Mouse (Mus musculus) kidney, adult 11 months (tissue): ENCODE data around the gene Paqr6.

Experiments
- DNase-seq: peaks from one replicate; pipeline ENCODE4 v3.0.0; 2022

Gene Paqr6

DNA sequence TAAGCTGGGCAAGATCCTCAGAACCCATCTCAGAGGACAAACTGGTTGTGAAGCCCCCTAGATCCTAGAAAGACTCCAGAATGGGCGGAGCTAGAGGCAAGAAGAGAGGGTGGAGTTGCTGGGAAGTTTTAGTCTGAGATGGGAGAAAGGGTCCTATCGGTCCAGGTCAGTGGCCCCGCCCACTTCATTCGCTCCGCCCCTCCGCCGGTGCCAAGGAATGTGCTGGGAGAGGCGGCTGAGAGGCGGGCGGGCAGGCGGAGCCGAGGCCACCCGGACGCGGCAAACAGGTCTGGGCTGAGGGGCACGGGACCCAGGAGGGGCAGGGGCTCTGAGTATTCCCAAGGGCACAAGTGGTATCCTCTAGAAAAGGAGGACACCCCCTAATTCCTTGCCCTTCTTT, at the start of gene Paqr6:
TSS of gene Paqr6 (plus strand) at position 248 of the 400 bp plus-strand sequence.
- peak; percentile 67 for DNase-seq

DNA sequence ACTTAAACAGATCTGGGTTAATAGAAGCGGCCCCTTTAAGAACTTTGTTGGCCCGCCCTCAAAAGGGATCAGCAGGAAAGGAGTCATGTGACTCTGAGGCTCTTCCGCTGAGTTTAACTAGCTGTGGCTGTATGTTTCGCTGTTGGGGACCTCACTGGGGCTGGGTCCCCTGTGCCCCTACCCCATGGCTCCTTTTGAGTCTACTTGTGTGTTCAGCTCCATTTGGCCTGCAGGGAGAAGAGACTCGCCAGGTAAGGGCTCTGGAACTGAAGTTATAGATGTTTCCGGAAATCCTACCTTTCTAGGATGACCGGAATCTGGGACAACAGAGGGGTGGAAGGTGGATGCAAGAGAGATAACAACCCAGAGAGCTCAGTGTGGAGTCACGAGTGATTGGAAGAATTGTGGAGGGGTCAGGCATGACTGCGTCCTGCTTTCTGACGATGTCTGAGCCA, 39.4 kb upstream of the Paqr6 start, which contains the start of gene Glmp:
TSS of gene Glmp (plus strand) at position 73 of the 455 bp plus-strand sequence.
- peak; percentile 72 for DNase-seq

- DNase-seq, result no peak
Observed at GRCm38 (mm10) chr3:88328956-88329355, 35.4 kb upstream of the Paqr6 start.

DNA sequence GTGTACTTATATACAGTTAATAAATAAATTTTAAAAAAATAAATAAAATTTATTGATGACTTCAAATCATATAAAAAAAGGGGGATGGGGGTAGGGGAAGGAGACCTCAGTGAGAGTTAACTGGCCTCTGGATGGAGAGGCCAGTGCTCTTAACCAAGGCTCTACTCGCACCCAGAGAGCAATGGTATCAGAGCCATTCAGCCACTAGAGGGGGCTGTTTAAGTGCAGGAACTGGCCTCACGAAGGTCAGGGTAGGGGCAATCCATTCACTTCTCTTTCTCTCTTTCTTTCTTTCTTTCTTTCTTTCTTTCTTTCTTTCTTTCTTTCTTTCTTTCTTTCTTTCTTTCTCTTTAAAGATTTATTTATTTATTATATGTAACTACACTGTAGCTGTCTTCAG, 33.1 kb upstream of the Paqr6 start:
- DNase-seq, result peak; percentile 26

DNA sequence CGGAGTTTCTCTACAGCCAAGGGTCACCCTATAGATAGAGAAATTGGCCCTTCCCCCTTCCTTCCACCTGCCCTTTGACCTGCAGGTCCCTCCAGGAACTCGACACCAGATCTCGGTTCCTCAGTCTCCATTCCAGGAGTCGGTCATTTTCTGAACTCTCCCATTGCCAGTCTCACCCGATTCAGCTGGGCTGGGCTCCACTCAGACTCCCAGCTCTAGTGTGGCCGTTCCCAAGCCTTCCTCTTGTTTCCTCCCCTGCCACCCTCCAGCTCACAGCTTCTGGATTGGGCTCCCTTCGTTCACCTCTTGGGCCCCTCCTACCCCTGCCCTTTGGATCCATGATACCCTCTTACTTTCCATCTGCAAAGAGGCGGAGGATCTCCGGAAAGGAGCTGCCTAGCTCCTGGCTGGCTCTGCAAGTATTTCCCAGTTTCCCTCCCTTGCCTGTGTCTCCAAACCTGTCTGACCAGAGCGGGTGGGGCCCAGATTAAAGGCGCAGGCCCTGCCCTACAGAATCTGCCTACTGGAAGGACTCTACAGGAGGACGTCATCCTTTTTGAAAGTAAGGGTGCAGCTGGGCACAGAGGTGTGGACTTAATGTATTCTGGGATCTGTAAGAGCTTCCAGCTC, 30.2 kb upstream of the Paqr6 start:
- peak; percentile 46 for DNase-seq

- DNase-seq, result no peak
Observed at GRCm38 (mm10) chr3:88334902-88335435, 29.4 kb upstream of the Paqr6 start.

- DNase-seq, result peak; percentile 36
Observed at GRCm38 (mm10) chr3:88335436-88336053, 28.8 kb upstream of the Paqr6 start.

DNA sequence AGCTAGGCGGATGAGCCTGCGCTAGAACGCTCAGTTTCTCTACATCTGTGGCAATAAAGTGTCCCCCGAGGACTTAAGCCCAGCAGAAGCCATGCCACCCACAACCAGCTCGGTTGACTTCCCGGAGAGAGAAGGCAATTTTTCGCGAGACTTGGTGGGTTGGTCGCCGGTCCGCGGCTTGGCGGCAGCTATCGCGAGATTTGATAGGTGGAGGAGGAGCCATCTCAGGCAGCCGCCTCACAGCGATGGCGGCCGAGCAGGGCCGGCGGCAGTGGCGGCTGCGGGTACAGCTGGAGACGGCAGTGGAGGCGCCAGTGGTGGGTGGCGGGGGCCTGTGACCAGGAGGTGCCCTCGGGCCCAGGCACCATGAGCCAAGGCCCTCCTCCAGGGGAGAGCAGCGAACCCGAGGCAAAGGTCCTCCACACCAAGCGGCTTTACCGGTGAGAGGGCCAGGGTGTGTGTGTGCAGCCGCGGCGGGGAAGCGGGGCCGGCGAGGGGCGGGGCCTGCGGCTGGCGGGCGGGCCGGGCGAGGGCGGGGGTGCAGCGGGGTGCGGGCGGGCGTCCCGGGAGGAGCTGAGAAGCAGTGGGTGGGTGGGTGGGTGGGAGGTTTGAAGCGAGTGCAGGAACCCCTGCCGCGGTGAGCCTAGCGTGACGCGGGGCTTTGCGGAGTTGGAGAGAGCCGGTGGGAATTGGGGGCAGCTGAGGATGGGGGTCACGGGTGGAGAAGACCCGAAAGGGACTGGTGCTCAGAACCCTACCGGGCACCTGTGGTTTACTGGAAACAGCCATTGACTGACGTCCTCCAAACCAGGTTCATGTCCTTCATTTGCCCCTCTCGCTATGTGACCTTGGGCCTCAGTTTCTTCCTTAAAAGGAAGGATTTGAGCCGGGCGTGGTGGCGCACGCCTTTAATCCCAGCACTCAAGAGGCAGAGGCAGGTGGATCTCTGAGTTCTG, 28.0 kb upstream of the Paqr6 start, which contains the start of the genes Tmem79 and Smg5:
TSS of gene Tmem79 (minus strand) at position 91 of the 956 bp plus-strand sequence.
TSS of gene Smg5 (plus strand) at position 203 of the 956 bp plus-strand sequence.
- DNase-seq, result peak; percentile 96

- DNase-seq, result no peak
Observed at GRCm38 (mm10) chr3:88337367-88338020, 26.9 kb upstream of the Paqr6 start.

GRCm38 (mm10) chr3:88338316-88338715, 26.1 kb upstream of the Paqr6 start:
- no peak for DNase-seq

- no peak for DNase-seq
Observed at GRCm38 (mm10) chr3:88339006-88339405, 25.4 kb upstream of the Paqr6 start.

DNA sequence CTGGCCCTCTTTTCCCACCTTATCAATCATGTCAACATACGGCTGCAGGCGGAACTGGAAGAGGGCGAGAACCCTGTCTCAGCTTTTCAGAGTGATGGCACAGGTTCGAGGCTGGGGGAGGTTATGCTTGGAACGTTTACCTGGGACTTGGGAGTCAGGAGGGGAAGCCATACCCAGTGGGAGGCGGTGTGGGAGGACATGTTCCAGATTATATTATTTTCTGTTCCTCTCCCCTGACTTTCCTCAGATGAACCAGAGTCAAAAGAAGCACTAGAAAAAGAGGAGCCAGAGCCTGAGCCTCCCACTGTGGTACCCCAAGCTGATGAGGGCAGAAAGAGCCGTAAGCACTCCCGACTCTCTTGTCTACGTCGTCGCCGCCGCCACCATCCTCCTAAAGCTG, 13.7 kb upstream of the Paqr6 start:
- no peak for DNase-seq

DNA sequence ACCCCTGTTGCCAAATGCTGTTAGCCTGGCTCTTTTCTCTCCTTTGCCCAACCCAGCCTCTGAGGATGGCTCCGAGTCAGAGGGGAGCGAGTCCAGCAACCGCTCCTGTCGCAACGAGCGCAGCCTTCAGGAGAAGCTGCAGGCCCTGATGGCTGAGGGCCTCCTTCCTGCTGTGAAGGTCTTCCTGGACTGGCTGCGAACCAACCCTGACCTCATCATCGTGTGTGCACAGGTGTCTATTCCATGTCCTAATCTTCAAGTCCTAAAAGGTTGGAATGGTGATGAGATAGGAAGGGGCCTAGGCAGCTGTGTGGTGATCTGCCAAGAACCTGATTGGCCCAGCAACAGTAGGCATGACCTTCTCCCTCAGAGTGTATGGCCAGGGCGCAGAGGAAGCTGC, 11.5 kb upstream of the Paqr6 start:
- no peak for DNase-seq

- DNase-seq, result peak; percentile 60
Observed at GRCm38 (mm10) chr3:88354396-88355165, 9.8 kb upstream of the Paqr6 start.

- DNase-seq, result no peak
Observed at GRCm38 (mm10) chr3:88359584-88359983, 4.8 kb upstream of the Paqr6 start.

GRCm38 (mm10) chr3:88359989-88360388, 4.4 kb upstream of the Paqr6 start:
- DNase-seq, result no peak

DNA sequence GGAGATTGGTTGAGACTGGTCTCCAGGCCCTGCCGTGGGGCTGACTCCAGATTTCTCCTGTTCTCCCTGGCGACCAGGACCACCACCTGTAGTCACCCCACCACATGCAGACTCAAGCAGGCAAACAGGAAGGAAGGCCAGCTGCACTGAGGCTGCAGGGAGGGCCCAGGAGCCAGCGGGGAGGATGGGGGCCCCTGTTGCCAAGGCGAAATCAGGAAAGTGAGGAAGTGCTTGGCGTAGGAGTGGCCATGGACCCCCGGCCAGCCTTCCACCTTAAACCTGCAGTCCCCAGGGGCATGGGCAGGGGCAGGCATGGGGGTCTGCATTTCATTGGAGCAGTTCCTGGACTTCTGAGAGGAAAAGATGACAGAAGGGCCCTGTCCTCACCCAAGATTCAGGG, 3.3 kb upstream of the Paqr6 start:
- DNase-seq, result no peak

DNA sequence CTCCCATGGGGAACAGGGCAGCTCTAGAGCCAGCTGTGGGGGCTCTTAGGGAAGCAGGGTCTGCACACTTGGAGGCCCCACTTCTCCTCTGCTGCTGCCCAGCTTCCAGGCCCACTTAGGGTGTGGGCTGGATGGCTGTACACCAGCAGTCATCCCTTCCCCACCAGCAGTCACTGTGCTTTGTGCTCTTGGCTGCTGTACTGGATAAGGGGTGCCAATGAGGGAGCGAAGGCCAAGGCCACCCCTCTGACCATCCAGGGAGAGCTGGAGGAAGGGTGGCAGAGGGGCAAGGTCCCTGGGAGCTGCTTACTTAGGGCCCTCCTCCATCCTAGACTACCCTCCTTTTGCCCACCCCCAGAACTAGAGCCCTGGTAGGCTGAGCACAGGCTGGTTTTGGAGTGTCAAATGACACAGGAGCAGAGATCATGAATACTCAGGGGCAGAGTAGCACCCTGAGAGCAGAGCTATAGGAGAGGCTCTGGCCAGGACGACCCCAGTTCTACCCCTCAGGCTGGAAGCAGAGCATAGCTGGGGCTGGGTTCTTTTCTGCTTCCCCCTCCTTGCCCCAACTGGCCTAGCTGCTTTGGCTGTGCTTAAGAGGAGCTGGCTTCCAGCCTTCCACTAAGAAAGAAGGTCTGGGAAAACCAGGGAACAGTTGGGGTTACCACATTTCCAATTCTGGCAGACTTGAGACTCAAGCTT, 2.6 kb upstream of the Paqr6 start:
- no peak for DNase-seq

DNA sequence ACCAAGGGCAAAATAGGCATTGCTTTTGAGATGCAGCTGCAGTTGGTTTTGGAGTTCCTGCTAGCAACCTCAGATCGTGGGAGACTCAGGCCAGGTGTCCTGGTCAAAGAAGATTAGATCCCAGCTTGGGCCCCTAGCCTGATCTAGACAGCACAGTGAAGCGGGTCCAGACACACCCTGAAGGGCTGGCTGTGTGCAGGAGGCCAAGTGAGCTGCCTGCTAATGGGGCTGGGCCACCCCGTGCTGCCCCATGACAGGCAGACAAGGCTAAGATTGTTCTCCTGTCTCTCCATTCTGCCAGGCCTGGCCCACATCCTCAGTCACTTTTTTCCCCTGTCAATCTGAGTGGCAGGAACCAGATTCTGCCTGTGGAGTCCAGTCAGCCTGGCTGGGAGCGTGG, 684 bp upstream of the Paqr6 start:
- no peak for DNase-seq

GRCm38 (mm10) chr3:88365705-88366361, 1.4 kb downstream of the Paqr6 start:
- DNase-seq, result no peak
